ENCODE assay signal across 27 mouse cellular contexts in genomic region chr8:35971082-35971481, GRCm38 (mm10).
DNase-seq lines count a peak whose midpoint lies in the region; ATAC-seq and TF ChIP-seq lines count a peak whose summit lies in the region.
"Had no signal": no experiment of that assay in that cellular context is flagged by ENCODE, and none has a peak within 500 bp of the region (broad histone marks: within the 10 kb centered on the region; RNA-seq: fewer than 3 reads in every experiment).

No protein-coding gene starts in this region.

- WGBS in lung, postnatal 0 days: 61% methylated on average over 7 of the region's 7 CpGs
- 74% methylated on average over 7 of the region's 7 CpGs for WGBS in lung, adult 2 months
- WGBS in intestine, embryonic 15.5 days: 76% methylated on average over 7 of the region's 7 CpGs
- 92% methylated on average over 7 of the region's 7 CpGs for WGBS in forebrain, embryonic 13.5 days

- H3K9me3 ChIP-seq in lung, postnatal 0 days (ENCODE audit: low read length): no peaks in the 10 kb centered on the region
- no peaks in the 10 kb centered on the region for H3K9me3 ChIP-seq in ES-Bruce4 (replicated peaks; ENCODE audit: control insufficient read depth, insufficient read depth, low read length, poor library complexity, severe bottlenecking)
- no peaks in the 10 kb centered on the region for H3K9me3 ChIP-seq in intestine, embryonic 15.5 days
- no peaks in the 10 kb centered on the region for H3K9me3 ChIP-seq in forebrain, embryonic 13.5 days (replicated peaks)
- H3K9me3 ChIP-seq: embryonic facial prominence, embryonic 12.5 days; G1E; heart, embryonic 13.5 days; hindbrain, embryonic 10.5 days; liver, embryonic 15.5 days; midbrain, embryonic 12.5 days; neural tube, embryonic 12.5 days had no signal

- H3K4me2 ChIP-seq in lung, postnatal 0 days (replicated peaks; ENCODE audit: low read depth, low read length): no peak overlapping the region
- H3K4me2 ChIP-seq in intestine, embryonic 15.5 days (replicated peaks): no peak overlapping the region
- H3K4me2 ChIP-seq in forebrain, embryonic 13.5 days: no peak overlapping the region
- H3K4me2 ChIP-seq: embryonic facial prominence, embryonic 12.5 days; heart, embryonic 13.5 days; liver, embryonic 15.5 days; midbrain, embryonic 12.5 days; neural tube, embryonic 12.5 days had no signal

- H3K4me3 ChIP-seq in lung, postnatal 0 days (ENCODE audit: low read depth, low read length): no peak overlapping the region
- no peak overlapping the region for H3K4me3 ChIP-seq in lung, adult 2 months (replicated peaks; ENCODE audit: extremely low read depth, low read depth, low read length)
- no peak overlapping the region for H3K4me3 ChIP-seq in ES-Bruce4 (ENCODE audit: low read depth, low read length)
- H3K4me3 ChIP-seq in intestine, embryonic 15.5 days (replicated peaks): no peak overlapping the region
- no peak overlapping the region for H3K4me3 ChIP-seq in forebrain, embryonic 13.5 days
- H3K4me3 ChIP-seq: embryonic facial prominence, embryonic 12.5 days; heart, embryonic 13.5 days; hindbrain, embryonic 10.5 days; liver, embryonic 15.5 days; megakaryocyte, embryonic 14.5 days; midbrain, embryonic 12.5 days; myocyte; neural tube, embryonic 12.5 days had no signal

- H3K9ac ChIP-seq in lung, postnatal 0 days (replicated peaks; ENCODE audit: low read depth): no peak overlapping the region
- no peak overlapping the region for H3K9ac ChIP-seq in ES-Bruce4 (ENCODE audit: low read depth, poor library complexity, severe bottlenecking)
- H3K9ac ChIP-seq in intestine, embryonic 15.5 days: no peak overlapping the region
- H3K9ac ChIP-seq in forebrain, embryonic 13.5 days: no peak overlapping the region
- H3K9ac ChIP-seq: embryonic facial prominence, embryonic 12.5 days; heart, embryonic 13.5 days; liver, embryonic 15.5 days; midbrain, embryonic 12.5 days; neural tube, embryonic 12.5 days had no signal

- TF ChIP-seq CTCF in lung, postnatal 0 days (IDR thresholded peaks at IDR 0.05): no peak
- no peak for TF ChIP-seq CTCF in lung, adult 2 months (IDR thresholded peaks at IDR 0.05; ENCODE audit: insufficient read depth, low read length)
- no peak for TF ChIP-seq CTCF in ES-Bruce4 (IDR thresholded peaks at IDR 0.05; ENCODE audit: low read depth, low read length)

- no peak for TF ChIP-seq EP300 in lung, postnatal 0 days (IDR thresholded peaks at IDR 0.05)
- TF ChIP-seq EP300 in ES-Bruce4 (IDR thresholded peaks at IDR 0.05; ENCODE audit: insufficient read depth, low read depth, low read length): 0 out of 2 replicates have a peak, but pooled peaks have one; percentile 17

- peak; percentile 71 for ATAC-seq in lung, postnatal 0 days
- peak; percentile 44; the same call in 1 of the 2 replicates for ATAC-seq in intestine, embryonic 15.5 days
- no peak for ATAC-seq in forebrain, embryonic 13.5 days
- ATAC-seq: forebrain, embryonic 16.5 days; hindbrain, embryonic 16.5 days had no signal

- no peaks in the 10 kb centered on the region for H3K36me3 ChIP-seq in lung, postnatal 0 days (ENCODE audit: insufficient read depth, low read length)
- no peaks in the 10 kb centered on the region for H3K36me3 ChIP-seq in ES-Bruce4 (ENCODE audit: control insufficient read depth, insufficient read depth, low read length, poor library complexity, severe bottlenecking)
- H3K36me3 ChIP-seq in intestine, embryonic 15.5 days: no peaks in the 10 kb centered on the region
- no peaks in the 10 kb centered on the region for H3K36me3 ChIP-seq in forebrain, embryonic 13.5 days (ENCODE audit: poor library complexity, severe bottlenecking)
- H3K36me3 ChIP-seq: embryonic facial prominence, embryonic 12.5 days; G1E; heart, embryonic 13.5 days; hindbrain, embryonic 10.5 days; liver, embryonic 15.5 days; midbrain, embryonic 12.5 days; neural tube, embryonic 12.5 days had no signal

- peak; percentile 83 for DNase-seq in lung, postnatal 0 days (ENCODE audit: low spot score)
- no peak for DNase-seq in lung, adult 2 months
- peak; percentile 28 to 30 for DNase-seq in urinary bladder, postnatal 36 days (ENCODE audit: low spot score in 2 of 2)
- DNase-seq: adrenal gland, postnatal 10 days; cerebellum, adult 9-11 months; embryo, embryonic 11 days; heart, postnatal 10 days; kidney, adult 9 months; kidney, postnatal 10 days; layer of hippocampus, adult 9-11 months; lung, postnatal 14 days; right cerebral cortex, postnatal 4 days had no signal

- H3K27me3 ChIP-seq in lung, postnatal 0 days (replicated peaks; ENCODE audit: insufficient read depth, low read length): no peaks in the 10 kb centered on the region
- no peaks in the 10 kb centered on the region for H3K27me3 ChIP-seq in ES-Bruce4 (ENCODE audit: control insufficient read depth, insufficient read depth, low read length, poor library complexity, severe bottlenecking)
- no peaks in the 10 kb centered on the region for H3K27me3 ChIP-seq in intestine, embryonic 15.5 days (replicated peaks)
- H3K27me3 ChIP-seq in forebrain, embryonic 13.5 days: no peaks in the 10 kb centered on the region
- H3K27me3 ChIP-seq: CH12.LX; embryonic facial prominence, embryonic 12.5 days; heart, embryonic 13.5 days; liver, embryonic 15.5 days; midbrain, embryonic 12.5 days; neural tube, embryonic 12.5 days had no signal

- H3K27ac ChIP-seq in lung, postnatal 0 days (ENCODE audit: low read length): no peak overlapping the region
- H3K27ac ChIP-seq in ES-Bruce4 (ENCODE audit: insufficient read depth, low read length): no peak overlapping the region
- H3K27ac ChIP-seq in intestine, embryonic 15.5 days: no peak overlapping the region
- no peak overlapping the region for H3K27ac ChIP-seq in forebrain, embryonic 13.5 days
- H3K27ac ChIP-seq: embryonic facial prominence, embryonic 12.5 days; heart, embryonic 13.5 days; hindbrain, embryonic 10.5 days; liver, embryonic 15.5 days; midbrain, embryonic 12.5 days; neural tube, embryonic 12.5 days had no signal

- TF ChIP-seq POLR2A in lung, adult 2 months (IDR thresholded peaks at IDR 0.05; ENCODE audit: borderline replicate concordance, extremely low read depth, low read depth, low read length): no peak
- TF ChIP-seq POLR2A in ES-Bruce4 (IDR thresholded peaks at IDR 0.05; ENCODE audit: insufficient read depth, low read length): no peak

- H3K4me1 ChIP-seq in lung, postnatal 0 days (ENCODE audit: insufficient read depth, low read depth, low read length): peaks cover 4% of the 10 kb centered on the region; the same call in 1 of the 2 replicates
- peaks cover 4% of the 10 kb centered on the region for H3K4me1 ChIP-seq in lung, adult 2 months (ENCODE audit: control insufficient read depth, insufficient read depth, low read length)
- peaks cover 2% of the 10 kb centered on the region for H3K4me1 ChIP-seq in ES-Bruce4 (ENCODE audit: control insufficient read depth, insufficient read depth, low read length)
- H3K4me1 ChIP-seq in intestine, embryonic 15.5 days (replicated peaks): no peaks in the 10 kb centered on the region
- H3K4me1 ChIP-seq in forebrain, embryonic 13.5 days: peaks cover 5% of the 10 kb centered on the region; the same call in 1 of the 2 replicates
- H3K4me1 ChIP-seq: embryonic facial prominence, embryonic 12.5 days; hindbrain, embryonic 10.5 days; liver, embryonic 15.5 days; megakaryocyte, embryonic 14.5 days; midbrain, embryonic 12.5 days; neural tube, embryonic 12.5 days had no signal
